Mouse (Mus musculus): ENCODE measurements around the gene Itga1.

- TF ChIP-seq POLR2A (IDR thresholded peaks at IDR 0.05; ENCODE audit: extremely low read depth, insufficient read depth, low read length), result no peak
- TF ChIP-seq CTCF (IDR thresholded peaks at IDR 0.05; ENCODE audit: extremely low read depth, insufficient read depth, low read length), result no peak
Measured at GRCm38 (mm10) chr13:114907876-114908275, 193.9 kb downstream of the Itga1 start.

Data from cortical plate, adult 2 months (tissue).